Mouse (Mus musculus) brain, embryonic 14.5 days (tissue): Measurements from ENCODE around the gene Tac4.

Experiments
- CTCF ChIP-seq: fragments of 200-500 bp; IDR thresholded peaks from 2 replicates; pipeline ENCODE4 v1.5.1; 2012; ENCODE audit warnings: inconsistent platforms, mild to moderate bottlenecking, moderate library complexity, borderline replicate concordance; ENCODE audit not compliant: insufficient read depth, insufficient read length; ENCODE audit errors: extremely low read depth
- POLR2A ChIP-seq: fragments of 200-500 bp; IDR thresholded peaks from 2 replicates; pipeline ENCODE4 v1.6.1; 2012; ENCODE audit warnings: mild to moderate bottlenecking, inconsistent platforms, borderline replicate concordance; ENCODE audit not compliant: poor library complexity, insufficient read depth, insufficient read length, severe bottlenecking; ENCODE audit errors: extremely low read depth

DNA sequence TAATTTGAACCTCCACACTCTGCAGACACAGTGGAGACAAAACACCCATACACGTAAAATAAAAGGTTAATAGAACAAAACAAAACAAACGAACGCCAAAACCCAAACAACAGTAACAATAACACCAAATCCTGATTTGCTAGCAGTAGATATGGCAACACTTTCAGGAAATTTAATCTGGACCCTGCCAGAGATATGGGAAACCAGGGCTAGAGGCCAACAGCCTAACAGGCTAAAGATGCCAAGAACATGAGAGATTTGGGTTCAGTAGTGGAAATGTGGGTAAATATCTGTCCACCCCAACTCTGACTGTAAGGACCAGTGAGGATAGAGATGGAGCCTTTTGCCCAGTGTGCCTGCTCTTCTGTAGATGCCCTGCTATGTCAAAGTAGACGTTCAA lies 3.4 kb upstream of the Tac4 start:
- TF ChIP-seq CTCF, result no peak
- no peak for TF ChIP-seq POLR2A
